Mouse (Mus musculus) cortical plate, adult 2 months (tissue): ENCODE results near the gene Luc7l3.

Experiments used
- CTCF ChIP-seq: fragments of 200-500 bp; IDR thresholded peaks from 2 replicates; pipeline ENCODE4 v1.5.1; 2011; ENCODE audit warnings: mild to moderate bottlenecking, control low read depth, low read length; ENCODE audit not compliant: insufficient read depth; ENCODE audit errors: extremely low read depth
- POLR2A ChIP-seq: fragments of 200-500 bp; IDR thresholded peaks from 2 replicates; pipeline ENCODE4 v1.6.1; 2011; ENCODE audit warnings: mild to moderate bottlenecking, low read length, control low read depth; ENCODE audit not compliant: insufficient read depth; ENCODE audit errors: extremely low read depth

- no peak for TF ChIP-seq CTCF
- TF ChIP-seq POLR2A: no peak
Observed at GRCm38 (mm10) chr11:94239706-94240105, 82.1 kb downstream of the Luc7l3 start.
